ENCODE assay signal across 11 mouse cellular contexts in genomic region chr17:6771661-6772489, GRCm38 (mm10). TPM values are rescaled to one million over a fixed set of nuclear protein-coding genes. Genes with fewer than 3 reads are reported as not detected.
DNase-seq lines count a peak whose midpoint lies in the region; ATAC-seq lines count a peak whose summit lies in the region.
"Had no signal": no experiment of that assay in that cellular context is flagged by ENCODE, and none has a peak within 500 bp of the region (broad histone marks: within the 10 kb centered on the region; RNA-seq: fewer than 3 reads in every experiment).

No protein-coding gene starts in this region.

- no peak for ATAC-seq in liver, embryonic 13.5 days (ENCODE audit: low read depth)
- ATAC-seq in CD4-positive, CD25-positive, alpha-beta regulatory T cell, adult 4 months: peak; percentile 56
- ATAC-seq in forebrain, embryonic 11.5 days (replicated peaks; ENCODE audit: low FRiP score): no peak
- ATAC-seq: forebrain, embryonic 16.5 days had no signal

- DNase-seq in heart, embryonic 10.5 days (ENCODE audit: low spot score): no peak
- no peak for DNase-seq in heart, adult 8-10 months (ENCODE audit: low spot score)
- DNase-seq in liver, embryonic 13.5 days: no peak
- DNase-seq in liver: no peak
- DNase-seq in limb, embryonic 10.5 days (ENCODE audit: low spot score): no peak
- no peak for DNase-seq in urinary bladder, postnatal 4 days (ENCODE audit: low spot score in 2 of 2)
- no peak for DNase-seq in forebrain, embryonic 11.5 days (ENCODE audit: low spot score)
- DNase-seq: cerebellum, postnatal 25 days; heart, postnatal 4 days had no signal

- peak overlapping the region; percentile 72 for H3K27ac ChIP-seq in heart, embryonic 10.5 days
- H3K27ac ChIP-seq in liver, embryonic 13.5 days: peak overlapping the region; percentile 16; the same call in 1 of the 2 replicates
- H3K27ac ChIP-seq in limb, embryonic 10.5 days: 0 out of 2 replicates have a peak overlapping the region, but pooled peaks have one; percentile 62
- H3K27ac ChIP-seq in forebrain, embryonic 11.5 days (ENCODE audit: low read depth, low read length): no peak overlapping the region

- no peak overlapping the region for H3K4me3 ChIP-seq in heart, embryonic 10.5 days
- no peak overlapping the region for H3K4me3 ChIP-seq in liver, embryonic 13.5 days (replicated peaks)
- H3K4me3 ChIP-seq in limb, embryonic 10.5 days: no peak overlapping the region
- no peak overlapping the region for H3K4me3 ChIP-seq in forebrain, embryonic 11.5 days (ENCODE audit: low read depth, low read length)

- 81% methylated on average over 16 of the region's 16 CpGs for WGBS in heart, embryonic 10.5 days
- WGBS in liver, embryonic 13.5 days (ENCODE audit: insufficient replicate concordance): 71% methylated on average over 16 of the region's 16 CpGs
- 86% methylated on average over 16 of the region's 16 CpGs for WGBS in limb, embryonic 10.5 days
- WGBS in forebrain, embryonic 11.5 days: 83% methylated on average over 16 of the region's 16 CpGs

- peaks cover 68% of the 10 kb centered on the region for H3K4me1 ChIP-seq in heart, embryonic 10.5 days
- H3K4me1 ChIP-seq in liver, embryonic 13.5 days (replicated peaks): peaks cover 78% of the 10 kb centered on the region
- H3K4me1 ChIP-seq in limb, embryonic 10.5 days: peaks cover 34% of the 10 kb centered on the region
- peaks cover 3% of the 10 kb centered on the region; the same call in 1 of the 2 replicates for H3K4me1 ChIP-seq in forebrain, embryonic 11.5 days (replicated peaks; ENCODE audit: control insufficient read depth, insufficient read depth, low read length)

- no peak overlapping the region for H3K9ac ChIP-seq in liver, embryonic 13.5 days
- H3K9ac ChIP-seq in forebrain, embryonic 11.5 days (ENCODE audit: low read length): no peak overlapping the region

- H3K9me3 ChIP-seq in heart, embryonic 10.5 days: no peaks in the 10 kb centered on the region
- H3K9me3 ChIP-seq in liver, embryonic 13.5 days (replicated peaks): no peaks in the 10 kb centered on the region
- H3K9me3 ChIP-seq in limb, embryonic 10.5 days (replicated peaks): no peaks in the 10 kb centered on the region
- no peaks in the 10 kb centered on the region for H3K9me3 ChIP-seq in forebrain, embryonic 11.5 days (ENCODE audit: control insufficient read depth, low read length)

- H3K36me3 ChIP-seq in heart, embryonic 10.5 days: no peaks in the 10 kb centered on the region
- peaks cover 23% of the 10 kb centered on the region for H3K36me3 ChIP-seq in liver, embryonic 13.5 days
- no peaks in the 10 kb centered on the region for H3K36me3 ChIP-seq in limb, embryonic 10.5 days
- H3K36me3 ChIP-seq in forebrain, embryonic 11.5 days (ENCODE audit: control insufficient read depth, insufficient read depth, low read length): no peaks in the 10 kb centered on the region

- H3K27me3 ChIP-seq in heart, embryonic 10.5 days (ENCODE audit: insufficient read depth, poor library complexity, severe bottlenecking): no peaks in the 10 kb centered on the region
- H3K27me3 ChIP-seq in liver, embryonic 13.5 days: no peaks in the 10 kb centered on the region
- H3K27me3 ChIP-seq in limb, embryonic 10.5 days (ENCODE audit: low read depth, poor library complexity, severe bottlenecking): no peaks in the 10 kb centered on the region
- H3K27me3 ChIP-seq in forebrain, embryonic 11.5 days (ENCODE audit: control insufficient read depth, insufficient read depth, low read length): no peaks in the 10 kb centered on the region

- H3K4me2 ChIP-seq in liver, embryonic 13.5 days: no peak overlapping the region
- no peak overlapping the region for H3K4me2 ChIP-seq in forebrain, embryonic 11.5 days (ENCODE audit: low read depth, low read length, severe bottlenecking)

RNA-seq across cellular contexts. Expression of gene Ezr, which starts 10.7 kb away (rescaled TPM):
- polyA plus RNA-seq in heart, embryonic 10.5 days (2016; fragmentation: Nextera tagmentation; extraction: Ambion mirVana): 121 and 125 TPM in 2 replicates
- 10 to 100 TPM; 29.1 to 38.7 (median 33.9) TPM for total RNA-seq in heart, adult 8-10 months (2022)
- polyA plus RNA-seq in liver, embryonic 13.5 days (2015; fragmentation: Nextera tagmentation; extraction: Ambion mirVana): 55.6 and 63.1 TPM in 2 replicates
- polyA plus RNA-seq in CD4-positive, CD25-positive, alpha-beta regulatory T cell, adult 4 months (2017; shearing (Covaris generic)): 100 to 1,000 TPM; 110 to 136 TPM
- polyA plus RNA-seq in limb, embryonic 10.5 days (2016; fragmentation: Nextera tagmentation; extraction: Ambion mirVana): 24.8 and 26.2 TPM in 2 replicates
- 122 and 135 TPM in 2 replicates for polyA plus RNA-seq in forebrain, embryonic 11.5 days (2014; fragmentation: Nextera tagmentation; extraction: Ambion mirVana)
